Mouse (Mus musculus) lung, adult 18-20 months (tissue): ENCODE results near the gene Vmn2r59.
"Not testable (repeated sequence)": the region's sequence is repeated elsewhere in the genome, so short reads cannot be mapped to it uniquely, and the experiment has no call there.

Source experiments
- DNase-seq, 2 experiments: peaks; one replicate each; pipeline ENCODE4 v3.0.0; 2022; ENCODE audit warnings: mixed read lengths in 2 of 2

Vmn2r59 gene

DNA sequence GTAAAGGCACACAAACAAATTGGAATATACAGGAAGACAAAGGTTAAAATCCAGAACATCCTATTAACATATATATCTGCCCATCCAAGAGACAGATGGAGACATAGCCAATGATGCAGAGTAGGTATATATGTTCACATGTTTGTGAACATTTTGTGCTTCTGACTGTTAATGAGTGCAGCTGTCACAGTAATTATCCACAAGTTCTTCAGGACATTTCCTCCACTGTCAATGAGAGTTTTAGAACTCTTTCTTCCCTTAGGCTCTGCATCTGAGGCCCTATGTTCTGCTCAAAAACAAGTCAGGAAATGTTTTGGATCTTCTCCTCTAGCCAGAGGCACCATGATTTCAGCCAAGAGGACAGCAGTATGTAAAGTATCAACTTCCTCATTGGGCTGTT is at the start of gene Vmn2r59:
Gene Vmn2r59 (minus strand): TSS at position 101 of the 400 bp plus-strand sequence.
- DNase-seq: no peak

DNA sequence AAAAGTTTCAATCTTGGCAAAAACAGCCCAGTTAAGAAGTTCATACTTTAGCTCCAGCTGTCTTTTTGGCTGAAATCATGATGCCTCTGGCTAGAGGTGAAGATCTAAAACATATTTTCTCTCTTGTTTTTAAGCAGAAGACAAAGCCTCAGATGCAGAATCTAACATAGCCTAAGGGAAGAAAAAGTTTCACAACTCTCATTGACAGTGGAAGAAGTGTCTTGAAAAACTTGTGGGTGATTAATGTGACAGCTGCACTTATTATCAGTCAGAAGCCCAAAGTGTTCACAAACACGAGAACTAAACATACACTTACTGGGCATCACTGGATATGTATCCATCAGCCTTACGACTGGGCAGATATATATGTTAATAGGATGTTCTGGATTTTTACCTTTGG is 48.6 kb upstream of the Vmn2r59 start, which contains the start of gene Vmn2r60:
Gene Vmn2r60 (plus strand): TSS at position 301 of the 400 bp plus-strand sequence.
- no peak for DNase-seq

DNA sequence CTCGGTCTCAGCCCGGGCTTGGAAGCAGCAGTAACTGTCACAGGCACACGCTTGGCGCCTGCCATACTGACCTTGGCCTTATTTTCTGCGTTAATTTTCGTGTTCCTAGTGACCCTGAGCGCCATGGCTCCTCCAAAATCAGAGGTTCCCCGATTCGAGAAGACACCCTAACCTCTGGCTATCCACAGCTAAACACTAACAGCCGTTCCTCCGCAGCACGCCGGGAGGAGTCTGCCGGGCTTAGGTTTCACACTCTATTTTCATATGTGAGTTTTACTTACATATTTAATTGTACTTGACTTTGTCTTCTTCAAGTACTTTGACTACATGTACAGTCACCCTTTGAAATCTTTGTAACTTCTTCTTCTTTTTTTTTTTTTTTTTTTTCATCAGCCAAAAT is 48.2 kb upstream of the Vmn2r59 start:
- DNase-seq: not testable (repeated sequence)
